Mouse (Mus musculus) hindbrain, embryonic 14.5 days (tissue): ENCODE data around the gene Tspan8. TPM values are rescaled to one million over a fixed set of nuclear protein-coding genes. Genes with fewer than 3 reads are reported as not detected.

ENCODE experiments used
- ATAC-seq: fragments of 200-750 bp; cut with Nextera tagmentation; 2 replicates; pipeline ENCODE4 v1.8.0; 2017; ENCODE audit warnings: moderate number of reproducible peaks, mild to moderate bottlenecking, moderate TSS enrichment, moderate library complexity; ENCODE audit not compliant: low FRiP score
- DNase-seq: peaks from one replicate; pipeline ENCODE4 v3.0.0-alpha.2; 2015; ENCODE audit warnings: low spot score
- H3K27ac ChIP-seq: fragments of 300-500 bp; sonication (generic); 2 replicates; pipeline ENCODE4 v1.5.1; 2014; ENCODE audit warnings: mild to moderate bottlenecking, moderate library complexity
- H3K27me3 ChIP-seq: fragments of 300-500 bp; sonication (generic); 2 replicates; pipeline ENCODE4 v1.6.1; 2014; ENCODE audit warnings: mild to moderate bottlenecking, low read length, mixed read lengths; ENCODE audit not compliant: control insufficient read depth, insufficient read depth
- H3K36me3 ChIP-seq: fragments of 300-500 bp; sonication (generic); replicated peaks from 2 replicates; pipeline ENCODE4 v1.6.1; 2014; ENCODE audit not compliant: control insufficient read depth, insufficient read depth
- H3K4me1 ChIP-seq: fragments of 300-500 bp; sonication (generic); replicated peaks from 2 replicates; pipeline ENCODE4 v1.6.1; 2014; ENCODE audit warnings: antibody characterized with exemption, low read length, mixed read lengths; ENCODE audit not compliant: control insufficient read depth, insufficient read depth
- H3K4me2 ChIP-seq: fragments of 300-500 bp; sonication (generic); replicated peaks from 2 replicates; pipeline ENCODE4 v1.6.1; 2014; ENCODE audit warnings: mild to moderate bottlenecking, moderate library complexity
- H3K4me3 ChIP-seq: fragments of 300-500 bp; sonication (generic); replicated peaks from 2 replicates; pipeline ENCODE4 v1.5.1; 2014; ENCODE audit warnings: mild to moderate bottlenecking, low read length
- H3K9ac ChIP-seq: fragments of 300-500 bp; sonication (generic); 2 replicates; pipeline ENCODE4 v1.6.1; 2014
- H3K9me3 ChIP-seq: fragments of 300-500 bp; sonication (generic); 2 replicates; pipeline ENCODE4 v1.6.1; 2016; ENCODE audit warnings: low read length; ENCODE audit not compliant: control insufficient read depth
- WGBS: fragments of 180-500 bp; shearing (Covaris S2); extraction: QIAGEN DNeasy Blood & Tissue Kit; methylation state at CpG from one replicate; pipeline ENCODE4 v1.1.7; 2014; 5-methylcytosine and 5-hydroxymethylcytosine counted together
- polyA plus RNA-seq: library from polyadenylated mRNA; unstranded; fragments of >200 nt; fragmentation: Nextera tagmentation; extraction: Ambion mirVana; gene quantifications from 2 replicates; pipeline ENCODE4 v1.2.1, GENCODE M21; 2014

Gene Tspan8
- 0.28 and 0.53 TPM in 2 replicates for polyA plus RNA-seq

DNA sequence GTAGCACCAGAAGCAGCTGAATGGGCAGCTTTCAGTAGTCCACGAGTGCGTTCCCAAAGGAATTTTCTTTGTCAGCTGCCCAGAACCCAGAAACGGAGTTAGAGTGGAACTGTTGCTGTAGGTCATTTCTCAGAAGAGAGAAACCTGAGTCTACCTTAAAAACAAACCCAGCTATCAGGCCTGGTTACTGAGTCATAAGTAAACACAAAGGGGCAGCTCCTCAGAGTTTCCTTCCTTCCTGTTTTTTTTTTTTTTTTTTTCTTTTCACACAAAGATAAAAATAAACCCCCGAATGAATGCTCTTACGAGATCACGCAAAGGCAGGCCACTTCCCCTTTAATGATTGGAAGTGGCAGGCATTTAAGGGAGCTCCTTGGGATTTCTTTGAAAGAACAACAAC, at the start of gene Tspan8:
Tspan8 (plus strand) TSS at position 322 of the 400 bp plus-strand sequence.
- no peaks in the 10 kb centered on the region for H3K27me3 ChIP-seq
- no peak within 1 kb of the TSS for H3K27ac ChIP-seq
- no peak within 1 kb of the TSS for H3K9ac ChIP-seq
- no peaks in the 10 kb centered on the region for H3K36me3 ChIP-seq
- no peaks in the 10 kb centered on the region for H3K9me3 ChIP-seq
- no peaks in the 10 kb centered on the region for H3K4me1 ChIP-seq
- H3K4me3 ChIP-seq: no peak within 1 kb of the TSS
- WGBS: 59% methylated on average over 6 of the region's 6 CpGs
- no peak for DNase-seq
- H3K4me2 ChIP-seq: no peak within 1 kb of the TSS
- no peak for ATAC-seq

DNA sequence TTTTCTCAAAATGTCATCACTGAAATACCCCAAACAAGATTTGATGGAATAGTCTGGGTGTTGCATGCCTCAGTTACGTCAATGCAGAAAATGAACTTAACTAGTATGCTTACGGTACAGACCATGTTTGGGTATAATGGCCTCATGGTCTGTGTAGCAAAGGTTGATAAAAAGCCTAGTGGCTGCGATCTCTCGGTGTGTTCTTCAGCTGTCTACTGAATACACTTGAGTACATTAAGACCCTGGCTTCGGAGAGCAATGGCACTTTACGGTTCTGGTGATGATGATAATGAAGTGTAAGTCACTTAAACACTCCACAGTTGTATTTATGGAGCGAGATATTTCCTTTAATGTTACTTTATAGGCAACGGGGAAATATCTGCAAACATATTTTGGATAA, 46.6 kb upstream of the Tspan8 start:
- 94% methylated on average over 8 of the region's 8 CpGs for WGBS
- H3K4me2 ChIP-seq: no peak overlapping the region
- H3K9me3 ChIP-seq: no peaks in the 10 kb centered on the region

DNA sequence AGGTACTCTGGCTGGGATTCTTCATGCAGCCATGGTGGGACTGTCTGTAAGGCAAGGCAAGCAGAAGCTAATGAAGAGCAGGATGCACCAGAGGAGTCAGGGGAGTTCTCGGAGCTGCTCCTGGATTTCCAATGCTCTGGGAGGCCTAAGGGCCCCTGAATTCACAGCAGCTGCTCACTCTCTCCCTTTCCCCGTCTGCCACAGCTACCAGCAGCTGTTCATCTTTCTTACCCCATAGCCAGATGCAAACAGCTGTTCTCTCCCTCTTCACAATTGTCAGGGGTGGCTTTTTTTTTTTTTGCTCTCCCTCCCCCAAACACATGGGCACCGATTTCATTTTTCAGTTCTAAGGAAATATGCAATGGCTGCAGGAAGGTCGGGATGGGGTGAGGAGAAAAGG, 42.2 kb upstream of the Tspan8 start:
- no peak for ATAC-seq
- no peak for DNase-seq
- H3K36me3 ChIP-seq: no peaks in the 10 kb centered on the region
- no peak overlapping the region for H3K9ac ChIP-seq
- no peak overlapping the region for H3K4me2 ChIP-seq
- no peaks in the 10 kb centered on the region for H3K27me3 ChIP-seq
- 59% methylated on average over 4 of the region's 4 CpGs for WGBS
- no peaks in the 10 kb centered on the region for H3K4me1 ChIP-seq
- H3K27ac ChIP-seq: no peak overlapping the region
- no peaks in the 10 kb centered on the region for H3K9me3 ChIP-seq
- H3K4me3 ChIP-seq: no peak overlapping the region

More for the DNA sequence above, 46.6 kb upstream of the Tspan8 start:
- Histone ChIP-seq H3K27me3 (no peaks in the 10 kb centered on the region), H3K36me3 (no peaks in the 10 kb centered on the region), H3K27ac (no peak overlapping the region), H3K4me3 (no peak overlapping the region), H3K9ac (no peak overlapping the region), H3K4me1 (no peaks in the 10 kb centered on the region)
- no peak for DNase-seq
- ATAC-seq: no peak

GRCm38 (mm10) chr10:115775945-115776905, 40.4 kb upstream of the Tspan8 start:
- 71% methylated on average over 17 of the region's 17 CpGs for WGBS
- Histone ChIP-seq H3K4me2 (no peak overlapping the region), H3K9ac (no peak overlapping the region), H3K27me3 (no peaks in the 10 kb centered on the region), H3K36me3 (no peaks in the 10 kb centered on the region), H3K4me3 (no peak overlapping the region), H3K27ac (no peak overlapping the region), H3K9me3 (no peaks in the 10 kb centered on the region), H3K4me1 (no peaks in the 10 kb centered on the region)
- no peak for ATAC-seq
- no peak for DNase-seq

- WGBS: 72% methylated on average over 5 of the region's 5 CpGs
- H3K9me3 ChIP-seq: no peaks in the 10 kb centered on the region
- no peaks in the 10 kb centered on the region for H3K4me1 ChIP-seq
- no peak overlapping the region for H3K9ac ChIP-seq
- H3K4me2 ChIP-seq: no peak overlapping the region
- H3K4me3 ChIP-seq: no peak overlapping the region
- no peaks in the 10 kb centered on the region for H3K36me3 ChIP-seq
- H3K27me3 ChIP-seq: no peaks in the 10 kb centered on the region
- H3K27ac ChIP-seq: no peak overlapping the region
- ATAC-seq (no peak), DNase-seq (no peak)
These were observed 39.3 kb upstream of the Tspan8 start for GRCm38 (mm10) chr10:115777366-115777765.

GRCm38 (mm10) chr10:115778624-115779023, 38.0 kb upstream of the Tspan8 start:
- DNase-seq (no peak), ATAC-seq (no peak)
- Histone ChIP-seq H3K27me3 (no peaks in the 10 kb centered on the region), H3K9me3 (no peaks in the 10 kb centered on the region), H3K36me3 (no peaks in the 10 kb centered on the region), H3K4me1 (no peaks in the 10 kb centered on the region), H3K4me3 (no peak overlapping the region), H3K4me2 (no peak overlapping the region), H3K9ac (no peak overlapping the region), H3K27ac (no peak overlapping the region)
- 40% methylated on average over 5 of the region's 5 CpGs for WGBS

DNA sequence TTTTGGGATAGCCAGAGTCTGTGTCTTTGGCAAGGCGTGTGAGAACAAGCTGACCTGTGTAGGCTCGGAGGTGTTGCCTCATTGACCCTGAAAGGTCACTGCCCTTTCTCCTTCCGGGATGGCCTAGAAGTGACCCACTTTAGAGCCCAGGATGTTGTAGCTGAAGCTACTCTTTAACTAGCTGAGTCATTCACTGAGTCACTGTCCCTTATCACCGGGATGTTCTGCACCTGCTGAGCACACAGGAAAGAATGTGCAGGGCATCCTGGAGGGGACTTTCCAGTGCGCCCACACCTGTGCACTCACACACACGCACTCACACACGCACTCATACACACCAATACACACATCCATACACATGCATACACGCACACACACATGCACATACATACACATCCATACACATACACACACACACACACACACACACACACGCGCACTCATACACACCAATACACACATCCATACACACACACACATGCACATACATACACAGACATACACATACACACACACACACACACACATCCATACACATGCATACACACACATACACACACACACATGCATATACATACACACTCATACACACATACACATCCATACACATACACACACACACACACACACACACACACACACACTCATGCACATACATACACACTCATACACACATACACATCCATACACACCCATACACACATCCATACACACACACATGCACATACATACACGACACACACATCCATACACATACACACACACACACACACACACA, 36.2 kb upstream of the Tspan8 start:
- WGBS: 81% methylated on average over 11 of the region's 11 CpGs
- Histone ChIP-seq H3K36me3 (no peaks in the 10 kb centered on the region), H3K4me2 (no peak overlapping the region), H3K4me3 (no peak overlapping the region), H3K9ac (no peak overlapping the region), H3K4me1 (no peaks in the 10 kb centered on the region), H3K27me3 (no peaks in the 10 kb centered on the region), H3K27ac (no peak overlapping the region), H3K9me3 (no peaks in the 10 kb centered on the region)
- DNase-seq (no peak), ATAC-seq (no peak; the same call in 1 of the 2 replicates)

- ATAC-seq (no peak), DNase-seq (no peak)
- Histone ChIP-seq H3K4me2 (no peak overlapping the region), H3K27ac (no peak overlapping the region), H3K36me3 (no peaks in the 10 kb centered on the region), H3K27me3 (no peaks in the 10 kb centered on the region), H3K4me1 (no peaks in the 10 kb centered on the region), H3K4me3 (no peak overlapping the region), H3K9ac (no peak overlapping the region), H3K9me3 (no peaks in the 10 kb centered on the region)
- 78% methylated on average over 2 of the region's 2 CpGs for WGBS
These were observed 33.4 kb upstream of the Tspan8 start for GRCm38 (mm10) chr10:115783232-115783631.

- no peaks in the 10 kb centered on the region for H3K9me3 ChIP-seq
- WGBS: 52% methylated on average over 2 of the region's 2 CpGs
- no peak overlapping the region for H3K4me3 ChIP-seq
- no peaks in the 10 kb centered on the region for H3K27me3 ChIP-seq
- no peak for ATAC-seq
- H3K27ac ChIP-seq: no peak overlapping the region
- no peaks in the 10 kb centered on the region for H3K36me3 ChIP-seq
- no peak overlapping the region for H3K4me2 ChIP-seq
- H3K9ac ChIP-seq: no peak overlapping the region
- no peak for DNase-seq
- H3K4me1 ChIP-seq: no peaks in the 10 kb centered on the region
These were observed 25.8 kb upstream of the Tspan8 start for GRCm38 (mm10) chr10:115790788-115791187.
